Mouse (Mus musculus) lung, adult 2 months (tissue): ENCODE data around the gene Tax1bp1. TPM values are rescaled to one million over a fixed set of nuclear protein-coding genes. Genes with fewer than 3 reads are reported as not detected.
A peak's percentile ranks its signal among the peaks of the same experiment; 100 is the strongest.
"Not testable (repeated sequence)": the region's sequence is repeated elsewhere in the genome, so short reads cannot be mapped to it uniquely, and the experiment has no call there.

Experiments
- DNase-seq: peaks from one replicate; pipeline ENCODE4 v3.0.0; 2022
- H3K4me1 ChIP-seq: fragments of 200-500 bp; 2 replicates; pipeline ENCODE4 v1.6.1; 2011; ENCODE audit warnings: low read length; ENCODE audit not compliant: control insufficient read depth, insufficient read depth
- H3K4me3 ChIP-seq: fragments of 200-500 bp; replicated peaks from 2 replicates; pipeline ENCODE3; 2011; ENCODE audit warnings: low read depth, mild to moderate bottlenecking, control low read depth, low read length; ENCODE audit errors: extremely low read depth
- CTCF ChIP-seq: fragments of 200-500 bp; IDR thresholded peaks from 2 replicates; pipeline ENCODE4 v1.5.1; 2011; ENCODE audit warnings: mild to moderate bottlenecking, low read length, control low read depth; ENCODE audit not compliant: insufficient read depth
- POLR2A ChIP-seq: fragments of 200-500 bp; IDR thresholded peaks from 2 replicates; pipeline ENCODE4 v1.6.1; 2011; ENCODE audit warnings: low read depth, mild to moderate bottlenecking, control low read depth, low read length, borderline replicate concordance; ENCODE audit errors: extremely low read depth
- WGBS: fragments of 180-500 bp; shearing (Covaris S2); methylation state at CpG from one replicate; pipeline ENCODE4 v1.1.7; 2018; 5-methylcytosine and 5-hydroxymethylcytosine counted together
- polyA plus RNA-seq: library from polyadenylated mRNA; depleted of rRNA; stranded (reverse); fragments of >200 nt; gene quantifications from 2 replicates; pipeline ENCODE4 v1.2.3, GENCODE M21; 2012; rRNA removed

The Tax1bp1 gene
- polyA plus RNA-seq: 30.5 and 31.2 TPM in 2 replicates

DNA sequence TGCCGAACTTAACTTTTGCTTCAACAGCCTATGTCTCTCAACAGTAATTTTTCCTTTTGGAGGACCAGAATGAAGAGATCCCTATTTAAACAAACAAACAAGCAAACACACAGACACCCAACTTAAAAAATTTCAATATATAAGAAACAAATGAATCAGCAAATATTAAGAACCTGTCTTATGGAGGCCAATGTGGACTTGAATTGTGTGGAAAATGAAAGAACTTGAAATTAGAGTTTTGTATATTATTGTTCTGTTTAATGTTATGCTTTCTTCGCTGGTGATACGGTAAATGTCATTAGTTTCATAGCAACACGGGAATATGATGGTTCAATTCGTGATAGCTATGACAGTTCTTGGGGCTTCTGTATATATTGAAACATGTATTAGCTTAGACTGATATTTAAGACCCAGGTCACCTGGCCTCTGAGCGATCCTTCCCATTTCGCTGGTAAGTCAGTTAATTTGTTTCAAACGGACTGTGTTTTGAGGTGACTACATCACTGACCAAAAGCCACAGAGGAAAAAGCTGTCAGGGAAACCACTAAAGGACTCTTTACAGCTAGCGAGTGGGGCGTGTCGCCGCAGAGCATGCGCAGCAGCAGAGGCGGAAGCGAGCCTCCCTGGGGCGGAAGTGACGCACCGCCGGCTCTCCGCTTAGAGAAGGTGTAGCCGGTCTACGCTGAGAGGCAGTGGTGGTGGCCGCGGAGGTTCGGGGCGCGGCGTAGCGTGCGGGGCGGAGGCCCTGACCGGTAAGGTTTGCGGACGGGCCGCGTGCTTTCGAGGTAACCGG is at the start of gene Tax1bp1:
Gene Tax1bp1, plus strand, starts transcription at position 626 of the 793 bp plus-strand sequence.
- TF ChIP-seq POLR2A (peak; percentile 98), CTCF (no peak)
- peak; percentile 94 for DNase-seq
- H3K4me3 ChIP-seq: peak within 1 kb of the TSS; percentile 84
- 3% methylated on average over 38 of the region's 38 CpGs for WGBS
- H3K4me1 ChIP-seq: peaks cover 12% of the 10 kb centered on the region

DNA sequence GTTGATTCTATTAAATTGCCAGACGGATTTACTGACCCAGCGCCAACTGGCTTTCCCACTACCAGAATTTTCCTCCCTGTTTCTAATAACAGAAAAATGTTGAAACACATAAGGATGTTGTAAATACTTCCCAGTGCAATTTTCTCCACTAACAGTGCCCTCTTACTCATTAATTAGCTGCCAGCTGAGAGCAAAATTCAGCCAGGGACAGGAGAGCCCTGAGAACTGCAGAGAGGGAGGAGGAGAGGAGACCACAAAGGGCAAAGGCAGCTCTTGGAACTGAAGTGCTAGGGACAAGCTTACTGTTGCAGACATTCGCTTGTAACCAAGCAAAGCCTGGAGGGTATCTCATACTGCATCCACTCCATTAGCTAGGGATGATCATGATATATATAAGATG is 45.9 kb upstream of the Tax1bp1 start:
- TF ChIP-seq POLR2A (no peak), CTCF (no peak)
- H3K4me3 ChIP-seq: no peak overlapping the region
- no peak for DNase-seq
- WGBS: 72% methylated on average over 3 of the region's 3 CpGs
- H3K4me1 ChIP-seq: no peaks in the 10 kb centered on the region

DNA sequence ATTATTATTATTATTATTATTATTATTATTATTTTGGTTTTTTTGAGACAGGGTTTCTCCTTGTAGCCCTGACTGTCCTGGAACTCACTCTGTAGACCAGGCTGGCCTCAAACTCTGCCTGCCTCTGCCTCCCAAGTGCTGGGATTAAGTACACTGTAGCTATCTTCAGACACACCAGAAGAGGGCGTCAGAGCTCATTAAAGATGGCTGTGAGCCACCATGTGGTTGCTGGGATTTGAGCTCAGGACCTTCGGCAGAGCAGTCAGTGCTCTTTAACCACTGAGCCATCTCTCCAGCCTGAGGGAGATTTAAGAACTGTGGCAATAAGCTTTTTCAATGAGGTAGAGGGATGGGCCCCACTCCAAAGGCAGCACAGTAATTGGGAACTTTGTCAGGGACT is 43.7 kb upstream of the Tax1bp1 start:
- H3K4me3 ChIP-seq, H3K4me1 ChIP-seq, DNase-seq: not testable (repeated sequence)
- 47% methylated on average over 2 of the region's 2 CpGs for WGBS

DNA sequence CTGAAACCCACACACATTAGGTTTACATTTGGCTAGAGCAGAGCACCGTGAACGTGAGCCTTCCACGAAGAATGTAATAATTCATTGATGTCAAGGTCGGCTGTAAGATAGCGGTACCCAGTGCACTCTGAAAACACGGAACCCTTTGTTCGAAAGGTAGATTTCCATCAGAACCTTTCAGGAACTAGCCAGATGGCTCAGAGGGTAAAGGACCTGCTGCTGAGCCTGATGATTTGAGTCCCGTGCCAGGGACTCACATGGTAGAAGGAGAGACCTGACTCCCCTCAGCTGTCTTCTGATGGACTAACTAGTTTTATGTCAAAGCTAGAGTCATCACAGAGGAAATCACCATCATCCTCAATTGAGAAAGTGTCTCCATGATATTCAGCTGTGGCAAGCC is 41.7 kb upstream of the Tax1bp1 start:
- TF ChIP-seq CTCF: no peak
- no peak for TF ChIP-seq POLR2A
- WGBS: 58% methylated on average over 8 of the region's 8 CpGs
- no peak for DNase-seq
- Histone ChIP-seq H3K4me1 (no peaks in the 10 kb centered on the region; the same call in 1 of the 2 replicates), H3K4me3 (no peak overlapping the region)

DNA sequence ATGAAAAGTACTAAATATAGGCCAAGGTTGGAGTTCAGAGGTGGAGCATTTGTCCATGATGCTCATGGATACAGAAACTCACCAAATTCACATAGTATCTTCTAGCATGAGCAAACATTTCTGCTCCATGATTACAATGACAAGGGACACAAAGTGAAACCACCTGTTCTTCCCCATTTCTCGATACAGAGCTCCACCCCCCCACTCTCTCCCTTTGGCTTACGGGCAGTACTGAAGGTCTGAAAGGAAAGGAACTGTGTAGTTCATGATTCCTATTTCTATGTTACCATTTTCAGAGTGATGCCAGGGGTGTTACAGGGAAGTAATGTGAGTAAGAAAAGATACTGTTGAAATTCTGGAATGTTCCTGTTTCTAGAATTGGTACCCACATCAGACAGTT is 41.0 kb upstream of the Tax1bp1 start:
- TF ChIP-seq CTCF (no peak), POLR2A (no peak)
- Histone ChIP-seq H3K4me3 (no peak overlapping the region), H3K4me1 (no peaks in the 10 kb centered on the region; the same call in 1 of the 2 replicates)
- WGBS: 52% methylated on average over 2 of the region's 2 CpGs
- DNase-seq: no peak

DNA sequence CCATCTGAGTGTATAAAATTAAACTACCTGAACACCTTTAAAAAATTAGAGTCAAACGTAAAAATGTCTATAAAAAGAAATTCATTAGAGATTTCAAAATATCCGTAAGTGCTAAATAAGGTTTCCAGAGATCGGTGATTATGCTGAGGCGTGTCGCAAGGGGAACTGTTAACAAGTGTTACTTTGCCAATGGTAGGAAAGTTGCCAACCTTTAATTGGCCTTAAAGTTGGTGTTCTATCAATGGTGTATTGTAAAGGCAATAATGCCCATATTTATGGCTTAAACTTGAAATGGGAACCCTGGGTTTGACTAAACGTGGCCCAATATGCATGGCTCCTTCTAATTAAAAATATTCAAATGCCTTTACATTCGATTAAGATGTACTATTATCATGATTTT is 39.8 kb upstream of the Tax1bp1 start:
- H3K4me1 ChIP-seq: no peaks in the 10 kb centered on the region; the same call in 1 of the 2 replicates
- DNase-seq: no peak
- H3K4me3 ChIP-seq: no peak overlapping the region
- WGBS: 75% methylated on average over 7 of the region's 7 CpGs
- TF ChIP-seq CTCF: no peak
- no peak for TF ChIP-seq POLR2A

DNA sequence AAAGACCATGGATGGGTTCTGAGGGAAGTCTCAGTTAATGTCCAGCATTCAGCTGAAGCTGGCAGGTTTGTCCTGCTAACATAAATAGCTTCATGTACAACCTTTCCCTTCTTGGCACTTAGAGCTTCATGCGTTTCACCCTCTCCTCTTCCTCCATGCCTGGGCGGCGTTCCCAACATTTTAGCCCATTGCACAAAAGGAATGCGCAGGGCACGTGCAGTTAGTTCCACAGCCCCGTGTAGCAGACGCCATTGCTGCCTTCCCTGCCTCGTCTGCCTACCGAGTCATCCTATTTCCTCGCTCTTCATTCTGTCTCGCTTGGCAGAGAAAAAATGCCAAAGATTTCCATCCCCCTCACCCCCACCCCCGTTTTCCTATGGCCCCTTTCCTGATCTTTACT is 39.0 kb upstream of the Tax1bp1 start:
- Histone ChIP-seq H3K4me1 (no peaks in the 10 kb centered on the region; the same call in 1 of the 2 replicates), H3K4me3 (no peak overlapping the region)
- WGBS: 60% methylated on average over 12 of the region's 12 CpGs
- TF ChIP-seq CTCF (no peak), POLR2A (no peak)
- DNase-seq: no peak

DNA sequence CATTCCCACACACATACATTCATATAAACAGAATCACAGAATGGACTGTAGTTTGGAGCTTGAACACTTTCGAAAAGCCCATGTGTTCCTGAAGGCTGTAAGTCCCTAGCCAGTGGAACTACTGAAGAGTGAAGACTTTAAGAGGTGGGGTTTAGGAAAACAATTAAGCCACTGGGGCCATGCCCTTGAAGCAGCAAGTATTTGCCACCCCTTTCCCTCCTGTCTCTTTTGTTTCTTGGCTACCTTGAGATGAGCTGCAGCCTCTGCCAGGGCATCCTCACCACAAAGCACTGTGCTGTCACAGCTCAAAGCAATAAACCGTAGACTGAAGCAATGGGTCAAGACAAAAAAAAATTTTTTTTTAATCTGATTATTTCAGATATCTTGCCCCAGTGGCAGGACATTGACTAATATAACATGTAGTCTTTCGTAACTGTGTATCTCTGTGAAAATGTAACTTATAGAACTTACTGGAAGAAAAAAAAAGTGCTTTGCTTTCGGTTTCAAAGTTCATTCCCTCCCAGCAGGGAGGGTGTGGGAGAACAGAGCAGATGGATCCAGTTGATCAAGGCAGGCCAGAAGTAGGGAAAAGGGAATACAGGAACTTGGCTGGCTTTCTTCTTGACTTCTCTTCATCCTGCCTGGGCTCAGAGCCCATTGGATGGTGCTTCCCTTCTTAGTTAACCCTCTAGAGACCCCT is 38.2 kb upstream of the Tax1bp1 start:
- WGBS: 44% methylated on average over 4 of the region's 4 CpGs
- TF ChIP-seq CTCF (no peak), POLR2A (no peak)

DNA sequence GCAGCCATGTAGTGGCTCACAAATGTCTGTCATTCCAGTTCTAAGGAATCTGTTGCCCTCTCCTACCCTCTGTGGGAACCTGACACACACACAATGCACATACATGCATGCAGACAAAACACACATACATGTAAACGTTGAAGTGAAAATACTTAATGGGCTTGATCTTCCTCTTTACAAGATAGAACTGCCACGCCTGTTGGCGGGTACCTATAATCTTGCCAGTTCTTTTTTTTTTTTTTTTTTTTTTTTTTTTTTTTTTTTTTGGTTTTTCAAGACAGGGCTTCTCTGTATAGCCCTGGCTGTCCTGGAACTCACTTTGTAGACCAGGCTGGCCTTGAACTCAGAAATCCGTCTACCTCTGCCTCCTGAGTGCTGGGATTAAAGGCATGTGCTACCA is 36.0 kb upstream of the Tax1bp1 start:
- H3K4me3 ChIP-seq, H3K4me1 ChIP-seq, DNase-seq: not testable (repeated sequence)
- WGBS: 80% methylated on average over 4 of the region's 4 CpGs

More for the DNA sequence above, 38.2 kb upstream of the Tax1bp1 start:
- DNase-seq: no peak
- no peaks in the 10 kb centered on the region; the same call in 1 of the 2 replicates for H3K4me1 ChIP-seq
- H3K4me3 ChIP-seq: no peak overlapping the region

DNA sequence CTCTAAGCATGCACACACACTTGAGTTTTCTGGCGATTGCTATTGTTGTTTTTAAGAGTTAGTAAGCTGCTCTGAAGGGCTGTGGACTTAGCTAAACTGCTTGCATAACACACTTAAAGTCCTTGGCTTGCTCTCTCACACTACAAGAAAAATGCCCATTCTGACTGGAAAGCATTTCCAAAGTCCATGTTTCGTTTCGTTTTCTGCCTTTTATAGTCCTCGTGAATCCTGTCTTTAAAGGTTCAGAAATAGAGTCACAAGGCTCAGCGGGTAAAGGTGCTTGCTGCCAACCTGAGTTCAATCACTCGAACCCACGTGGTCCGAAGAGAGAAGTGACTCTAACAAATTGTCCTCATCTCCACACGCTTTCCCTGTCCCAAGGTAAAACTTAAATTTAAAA is 34.0 kb upstream of the Tax1bp1 start:
- 54% methylated on average over 9 of the region's 9 CpGs for WGBS
- peak; percentile 14 for DNase-seq
- peak overlapping the region; percentile 46 for H3K4me3 ChIP-seq

More for the DNA sequence above, 34.0 kb upstream of the Tax1bp1 start:
- TF ChIP-seq CTCF: no peak
- no peak for TF ChIP-seq POLR2A
- no peaks in the 10 kb centered on the region; the same call in 1 of the 2 replicates for H3K4me1 ChIP-seq
